Mouse (Mus musculus) layer of hippocampus, postnatal 25 days (tissue): Measurements from ENCODE around the gene Lin28b. TPM values are rescaled to one million over a fixed set of nuclear protein-coding genes. Genes with fewer than 3 reads are reported as not detected.
A peak's percentile ranks its signal among the peaks of the same experiment; 100 is the strongest.
"Not testable (repeated sequence)": the region's sequence is repeated elsewhere in the genome, so short reads cannot be mapped to it uniquely, and the experiment has no call there.

Source experiments
- DNase-seq, 2 experiments: peaks; one replicate each; pipeline ENCODE4 v3.0.0; 2022; ENCODE audit warnings: mixed read lengths in 2 of 2, low spot score in 1 of 2; ENCODE audit errors: extremely low spot score in 1 of 2
- total RNA-seq, 2 experiments: library from RNA; stranded (reverse); gene quantifications; 2 replicates each; pipeline ENCODE4 v1.2.3; 2021

Gene Lin28b
- total RNA-seq, 2 experiments from 2014 or later: 0.71 to 0.89 TPM

DNA sequence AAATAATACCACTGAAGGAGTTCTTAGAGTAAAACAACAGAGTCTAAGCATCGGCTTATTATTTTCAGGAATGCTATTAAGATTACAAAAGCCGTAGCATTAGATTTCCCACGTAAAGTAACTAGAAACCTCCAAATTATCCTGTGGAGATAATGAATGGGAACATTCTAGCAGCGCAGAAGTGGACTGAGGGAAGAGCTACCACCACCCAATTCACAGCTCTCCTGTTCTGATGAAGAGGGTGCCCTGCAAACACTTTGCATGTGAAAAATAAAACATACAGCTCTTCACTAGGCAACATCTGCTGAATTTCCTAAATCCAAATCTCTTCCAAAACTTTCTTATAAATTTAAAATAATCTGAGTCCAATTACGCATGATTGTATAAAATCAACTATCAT, 74.1 kb downstream of the Lin28b start:
- DNase-seq: no peak

DNA sequence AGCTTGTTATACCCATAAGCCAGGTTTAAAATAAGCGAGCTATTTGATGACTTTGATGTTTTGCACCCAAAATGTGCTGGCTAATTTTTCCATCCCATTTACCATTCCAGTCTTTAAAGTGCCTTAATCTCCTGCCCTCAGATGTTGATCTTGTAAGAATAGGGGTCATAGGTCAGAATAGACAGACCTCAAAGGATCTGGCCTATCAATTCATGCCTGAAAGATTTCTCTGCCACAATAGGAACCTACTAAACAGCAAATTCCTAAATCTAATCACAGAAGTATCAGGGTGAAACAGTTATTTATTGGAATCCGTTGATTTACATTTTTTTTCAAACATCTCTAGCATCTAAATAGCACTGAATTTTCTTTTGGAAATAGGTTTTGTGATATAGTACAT, 74.5 kb downstream of the Lin28b start:
- DNase-seq: no peak

DNA sequence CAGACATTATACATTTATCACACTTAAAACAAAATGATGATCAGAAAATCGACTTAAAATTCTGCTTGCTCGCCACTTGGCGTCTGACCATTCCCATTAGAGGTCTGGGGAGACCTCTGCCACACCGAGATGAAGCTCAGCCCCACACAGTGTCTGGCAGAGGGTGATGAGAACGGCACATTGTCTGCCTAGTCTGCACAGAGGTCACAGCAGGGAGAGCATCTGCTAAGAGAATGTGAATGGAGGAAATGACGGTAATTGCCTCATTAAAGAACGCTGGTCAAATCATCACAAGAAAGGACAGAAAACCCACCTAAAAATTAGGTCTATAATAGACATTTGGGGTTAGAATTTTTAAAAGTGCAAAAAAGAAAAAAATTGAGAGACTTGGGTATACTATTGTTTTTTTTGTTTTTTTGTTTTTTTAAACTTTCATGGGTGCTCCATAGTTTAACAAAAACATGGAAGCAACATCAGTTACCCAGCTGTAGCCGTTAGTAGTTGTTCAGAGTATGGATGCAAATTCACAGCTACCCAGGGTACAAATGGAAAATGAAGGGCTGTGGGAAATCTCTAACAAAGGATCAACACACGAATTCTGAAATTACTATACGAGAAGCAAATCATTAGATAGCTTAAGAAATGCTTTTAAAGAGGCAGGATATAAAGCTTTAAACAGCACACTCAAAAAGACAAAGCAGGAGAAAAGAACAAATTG, 75.4 kb downstream of the Lin28b start:
- DNase-seq: no peak

DNA sequence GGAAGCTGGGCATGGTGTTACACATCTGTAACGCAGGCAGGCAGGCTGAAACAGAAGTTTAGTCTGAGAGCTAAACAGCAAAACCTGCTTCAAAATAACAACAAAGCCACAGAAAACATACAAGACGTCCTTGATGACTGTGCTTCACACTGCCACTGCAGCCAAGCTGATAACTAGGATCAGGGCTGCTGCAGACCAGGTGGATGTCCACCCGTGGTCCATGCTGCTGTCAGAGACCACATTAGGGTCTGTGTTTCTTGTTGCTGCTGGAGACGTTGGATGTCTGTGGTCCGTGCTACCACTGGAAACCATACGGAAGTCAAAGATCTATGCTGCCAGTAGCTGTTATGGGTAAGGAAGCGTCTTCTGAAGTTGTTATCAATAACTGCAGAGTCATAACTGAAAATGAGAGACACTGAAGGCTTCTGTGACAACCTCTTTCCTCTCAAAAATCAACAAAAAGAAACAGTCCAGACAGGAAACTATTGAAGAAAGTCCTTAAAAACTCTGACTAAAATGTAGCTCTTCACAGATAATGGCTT, 86.4 kb downstream of the Lin28b start:
- DNase-seq: no peak

DNA sequence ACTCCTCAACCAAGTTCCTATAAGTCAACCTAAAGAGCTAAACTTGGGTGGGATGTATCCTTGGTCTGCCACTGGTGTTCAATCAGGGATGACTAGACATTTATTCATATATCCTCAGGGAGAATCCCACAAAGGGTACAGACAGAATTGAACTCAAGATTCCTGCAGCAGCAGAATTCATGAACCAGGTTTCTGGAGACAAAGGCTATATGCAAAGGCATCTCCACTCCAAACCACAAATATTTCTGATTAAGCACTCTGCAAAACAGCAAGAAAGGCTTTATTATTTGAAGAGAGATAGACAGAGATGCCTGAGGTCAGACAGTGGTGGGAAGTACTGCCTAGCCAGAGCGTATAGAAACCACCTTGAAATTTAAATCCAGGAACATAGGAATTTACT, 88.0 kb downstream of the Lin28b start:
- DNase-seq: no peak

DNA sequence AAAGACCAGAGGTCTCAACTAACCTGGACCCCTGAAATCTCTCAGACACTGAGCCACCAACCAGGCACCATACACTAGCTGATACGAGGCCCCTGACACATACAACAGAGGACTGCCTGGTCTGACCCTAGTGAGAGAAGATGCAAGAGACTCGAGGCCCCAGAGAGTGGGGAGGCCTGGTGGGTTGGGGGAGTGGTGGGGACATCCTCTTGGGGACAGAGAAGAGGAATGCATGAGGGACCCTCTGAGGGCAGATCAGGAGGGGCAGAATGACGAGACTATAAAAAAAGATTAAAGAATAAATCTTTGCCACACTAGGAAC, 103.6 kb downstream of the Lin28b start:
- no peak for DNase-seq

DNA sequence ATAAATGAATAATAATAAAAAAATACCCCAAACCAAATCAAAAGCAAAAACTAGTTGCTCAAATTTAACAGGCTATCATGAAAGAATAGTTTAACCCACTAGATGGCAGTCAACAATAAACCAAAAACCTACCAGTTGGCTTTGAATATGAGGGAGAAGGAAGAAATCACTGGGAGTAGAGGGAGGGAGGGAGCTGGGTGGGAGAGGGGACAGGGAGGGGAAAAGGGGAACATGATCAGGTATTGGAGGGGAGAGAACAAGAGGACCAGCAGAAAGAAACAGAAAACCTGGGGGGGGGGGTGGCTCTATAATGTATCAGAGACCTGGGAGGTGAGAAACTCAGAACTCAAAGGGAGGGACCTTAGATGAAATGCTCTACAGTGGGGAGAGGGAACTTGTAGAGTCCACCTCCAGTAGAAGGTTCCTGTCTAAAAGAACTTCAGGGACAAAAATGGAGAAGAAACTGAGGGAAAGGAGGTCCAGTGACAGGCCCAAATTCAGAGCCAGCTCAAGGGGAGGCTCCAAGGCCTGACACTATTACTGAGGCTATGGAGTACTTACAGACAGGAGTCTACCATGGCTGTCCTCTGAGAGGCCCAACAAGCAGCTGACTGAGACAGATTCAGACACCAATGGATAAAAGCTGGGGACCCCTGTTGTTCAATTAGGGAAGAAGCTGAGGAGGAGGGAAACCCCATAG, 104.1 kb downstream of the Lin28b start:
- no peak for DNase-seq

DNA sequence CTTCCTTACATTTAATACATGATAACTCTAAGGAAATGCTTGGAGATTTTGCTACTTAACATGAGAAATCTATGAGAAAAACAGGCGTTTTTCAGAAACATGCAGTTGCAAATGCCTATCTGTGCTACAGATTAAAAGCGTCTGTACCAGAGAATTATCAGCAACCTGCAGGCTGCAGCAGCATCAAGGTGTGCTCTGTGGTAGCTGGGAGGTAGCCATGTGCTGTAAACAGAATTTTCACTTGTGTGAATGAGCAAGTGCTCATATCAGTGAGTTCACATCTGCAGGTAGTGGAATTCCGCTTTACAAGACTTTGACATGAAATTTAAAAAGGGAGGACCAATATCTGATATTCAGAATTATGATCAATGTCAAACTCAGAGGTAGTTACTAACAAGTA, 107.9 kb downstream of the Lin28b start:
- DNase-seq: no peak

DNA sequence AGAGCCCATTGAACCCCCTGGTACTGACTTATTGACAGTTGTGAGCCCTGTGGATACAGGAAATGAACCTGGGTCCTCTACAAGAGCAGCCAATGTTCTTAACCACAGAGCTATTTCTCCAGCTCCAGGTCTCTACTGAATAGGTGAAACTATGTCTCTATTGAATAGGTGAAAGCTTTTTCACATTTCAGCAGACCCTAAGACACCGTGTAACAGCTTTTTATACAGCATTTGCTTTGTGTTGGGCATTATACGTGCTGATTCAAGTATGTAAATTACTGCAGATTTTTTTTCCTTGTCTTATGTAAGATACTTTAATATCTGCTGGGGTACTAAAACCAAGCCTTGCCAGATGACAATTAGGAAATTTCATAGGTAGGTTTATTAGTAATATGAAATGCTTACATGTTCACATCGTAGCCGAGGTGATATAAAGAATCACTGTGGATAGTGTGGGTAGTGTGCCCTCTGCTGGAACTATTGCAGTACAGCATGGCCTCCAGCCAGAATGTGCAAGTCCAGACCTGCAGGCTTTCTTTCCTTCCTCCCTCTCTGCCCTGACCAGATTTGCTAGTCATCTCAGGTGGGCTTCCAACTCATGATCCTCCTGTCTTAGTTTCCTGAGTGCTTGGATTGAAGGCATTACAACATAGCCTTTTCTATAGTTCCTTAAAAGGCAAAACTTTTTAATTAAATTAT, 113.1 kb downstream of the Lin28b start:
- DNase-seq: peak; percentile 36 to 63

DNA sequence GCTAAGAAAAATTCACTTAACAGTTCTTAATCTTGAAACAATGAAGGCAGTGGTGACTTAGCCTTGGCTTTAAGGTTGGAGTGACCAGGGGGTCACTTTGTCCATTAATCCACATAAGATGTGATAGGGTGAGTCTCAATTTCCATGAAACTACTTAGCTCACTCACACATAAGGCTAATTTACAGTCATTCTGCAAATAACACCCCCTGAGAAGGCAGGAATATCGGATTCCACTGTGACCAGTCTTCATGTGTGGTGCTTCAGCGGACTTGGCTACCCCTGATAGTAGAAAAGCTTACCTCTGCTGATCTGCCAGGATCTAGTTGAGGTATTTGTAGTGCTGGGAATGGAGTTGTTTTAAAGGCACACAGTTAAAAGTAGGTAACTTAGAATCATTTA, 115.7 kb downstream of the Lin28b start:
- DNase-seq: no peak

DNA sequence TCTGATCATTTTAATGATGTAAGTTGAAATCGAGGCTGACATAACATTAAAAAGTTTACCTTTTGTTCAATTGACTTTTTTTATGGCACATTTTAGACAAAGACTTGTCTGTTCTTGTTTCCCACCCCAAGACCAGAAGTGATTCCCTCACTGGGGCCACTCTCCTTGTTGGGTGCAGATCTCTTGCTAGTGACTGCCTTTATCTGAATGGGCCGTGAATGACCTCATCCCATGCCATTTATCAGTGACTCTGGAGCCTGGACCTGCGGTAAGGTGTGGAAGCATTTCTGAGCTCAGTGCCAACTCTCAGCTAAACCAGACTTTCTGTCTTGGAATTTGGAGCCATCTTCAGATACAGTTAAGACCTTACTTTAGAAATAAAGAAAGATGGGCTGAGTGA, 116.6 kb downstream of the Lin28b start:
- DNase-seq: no peak

DNA sequence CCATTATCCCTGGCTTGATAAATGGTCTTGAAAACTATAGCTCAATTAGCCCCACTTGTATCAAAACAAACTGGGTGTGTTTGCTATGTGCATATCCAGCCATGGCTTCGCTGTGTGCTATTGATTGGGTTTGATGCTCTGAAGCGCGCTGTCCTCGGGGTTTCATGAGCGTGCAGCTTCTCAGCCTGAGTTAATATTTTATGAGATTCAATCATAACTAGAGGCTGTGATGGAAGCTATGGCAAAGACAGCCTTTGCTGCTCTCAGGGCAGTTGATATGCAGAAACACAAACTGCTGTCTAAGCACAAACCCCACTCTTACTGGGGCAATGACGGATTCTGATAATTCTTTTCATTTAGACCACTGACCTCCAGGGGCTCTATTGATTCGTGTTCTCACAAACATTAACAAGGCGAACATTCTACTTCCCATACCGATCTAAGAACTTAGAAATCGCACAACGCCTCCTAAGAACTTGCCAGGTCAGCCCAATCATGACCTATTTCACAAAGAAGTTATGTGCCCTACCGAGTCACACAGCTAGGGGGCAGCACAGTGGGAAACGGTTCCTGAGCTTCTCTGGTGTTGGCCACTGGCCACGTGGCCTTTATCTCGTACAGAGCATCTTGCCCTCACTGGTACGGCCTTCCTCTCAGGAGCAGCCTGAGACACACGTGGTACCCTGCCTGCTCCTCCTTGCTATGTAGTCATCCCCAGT, 119.0 kb downstream of the Lin28b start:
- DNase-seq: no peak

DNA sequence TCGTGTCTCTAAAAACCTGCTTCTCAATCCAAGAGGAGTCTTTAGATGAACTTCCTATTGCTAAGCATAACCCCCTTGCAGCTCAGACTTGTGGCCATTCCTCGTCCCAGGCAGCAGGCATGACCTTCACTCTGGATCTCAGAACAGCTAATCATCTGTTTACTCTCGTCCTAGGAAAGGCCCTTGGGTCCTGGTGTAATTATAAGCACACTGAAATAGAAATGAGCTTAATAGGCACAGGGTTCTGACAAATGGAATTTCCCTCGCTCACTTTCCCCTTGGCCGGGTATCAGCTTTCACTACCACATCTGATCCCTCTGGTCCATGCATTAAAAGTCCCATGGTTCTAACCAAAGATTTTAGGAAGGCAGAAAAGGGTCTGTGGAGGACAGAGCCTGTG, 122.8 kb downstream of the Lin28b start:
- DNase-seq: no peak

DNA sequence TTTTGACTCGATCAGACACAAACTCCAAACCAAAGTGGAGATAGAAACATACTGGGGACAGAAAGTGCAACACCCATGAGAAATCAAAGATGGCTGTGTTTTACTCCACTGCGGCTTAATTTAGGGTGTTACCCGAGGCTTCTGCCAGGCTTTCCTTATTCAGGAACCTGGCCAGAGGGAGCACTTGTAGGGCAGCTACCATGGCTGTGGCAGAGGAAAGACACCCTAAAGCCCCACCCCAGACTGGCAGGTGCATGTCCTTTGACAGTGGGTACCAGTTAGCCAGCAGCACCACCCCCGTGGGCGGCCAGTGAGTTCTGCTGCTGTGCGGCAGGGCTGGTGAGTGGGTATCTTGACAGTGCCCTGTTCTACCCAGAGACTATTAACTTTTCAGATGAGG, 130.1 kb downstream of the Lin28b start:
- no peak for DNase-seq

DNA sequence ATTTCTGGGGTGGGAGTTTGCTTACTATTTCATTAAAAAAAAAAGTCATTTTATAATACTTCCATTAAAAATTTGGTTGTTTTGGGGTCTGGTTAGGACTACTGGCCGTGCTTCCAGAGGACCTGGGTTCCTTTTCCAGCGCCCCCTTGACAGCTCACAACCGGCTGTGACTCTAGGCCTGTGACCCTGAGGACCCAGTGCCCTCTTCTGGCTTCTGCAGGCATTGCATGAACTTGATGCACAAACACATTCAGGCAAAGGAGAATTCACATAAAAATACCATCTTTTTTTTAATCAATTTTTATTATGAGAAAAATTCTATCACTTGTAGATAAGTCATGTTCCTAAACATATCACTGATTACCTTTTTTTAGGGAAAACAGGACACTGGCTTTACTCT, 138.1 kb downstream of the Lin28b start:
- not testable (repeated sequence) for DNase-seq

DNA sequence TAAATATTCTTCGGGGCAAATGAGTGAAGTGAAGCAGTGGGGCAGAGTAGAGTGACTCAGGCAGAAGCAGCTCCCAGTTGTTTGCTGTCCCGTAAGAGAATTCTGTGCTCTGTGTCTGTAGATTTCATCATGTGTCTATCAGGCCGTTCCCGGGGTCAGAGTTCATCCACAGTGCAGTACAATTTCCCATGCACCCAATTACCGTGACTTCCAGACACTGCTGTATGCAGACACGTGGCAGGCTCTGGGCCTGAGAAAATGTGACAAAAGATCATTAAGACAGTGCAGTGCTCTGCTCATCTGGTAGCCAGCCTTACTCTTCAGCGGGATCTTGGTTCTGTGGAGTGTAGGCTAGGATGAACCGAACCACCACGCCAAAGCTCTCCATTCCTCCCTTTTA, 141.0 kb downstream of the Lin28b start:
- no peak for DNase-seq

DNA sequence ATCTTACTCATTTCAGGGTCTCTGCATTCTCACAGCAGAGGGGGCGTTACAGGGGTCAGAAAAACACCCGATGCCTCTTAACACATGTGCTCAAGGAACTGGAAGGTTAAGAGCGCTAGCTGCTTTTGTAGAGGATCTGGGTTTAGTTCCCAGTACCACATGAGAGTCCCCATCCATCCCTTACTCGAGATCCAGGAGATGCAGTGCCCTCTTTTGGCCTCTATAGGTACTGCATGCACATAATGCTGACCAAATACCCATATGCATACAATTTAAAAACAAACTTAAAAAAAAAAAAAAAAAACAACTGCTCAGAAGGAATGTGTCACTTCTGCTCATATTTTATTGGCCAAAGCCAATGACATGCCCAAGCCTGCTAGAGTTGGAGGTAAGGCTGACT, 141.8 kb downstream of the Lin28b start:
- no peak for DNase-seq

DNA sequence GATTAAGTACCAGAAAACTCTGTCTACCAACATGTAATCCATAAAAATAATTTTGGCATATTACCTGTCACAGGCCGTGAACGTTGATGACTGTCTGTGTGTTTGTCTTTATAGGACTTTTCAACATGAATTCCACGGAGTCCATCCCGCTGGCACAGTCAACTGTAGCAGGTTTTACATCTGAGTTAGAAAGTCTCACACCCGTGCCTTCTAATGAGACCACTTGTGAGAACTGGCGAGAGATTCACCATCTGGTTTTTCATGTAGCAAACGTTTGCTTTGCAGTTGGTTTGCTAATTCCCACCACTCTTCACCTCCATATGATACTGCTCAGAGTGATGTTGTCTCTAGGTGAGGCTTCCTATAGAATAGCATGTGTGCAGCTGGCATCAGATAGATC, 147.1 kb downstream of the Lin28b start:
- no peak for DNase-seq

DNA sequence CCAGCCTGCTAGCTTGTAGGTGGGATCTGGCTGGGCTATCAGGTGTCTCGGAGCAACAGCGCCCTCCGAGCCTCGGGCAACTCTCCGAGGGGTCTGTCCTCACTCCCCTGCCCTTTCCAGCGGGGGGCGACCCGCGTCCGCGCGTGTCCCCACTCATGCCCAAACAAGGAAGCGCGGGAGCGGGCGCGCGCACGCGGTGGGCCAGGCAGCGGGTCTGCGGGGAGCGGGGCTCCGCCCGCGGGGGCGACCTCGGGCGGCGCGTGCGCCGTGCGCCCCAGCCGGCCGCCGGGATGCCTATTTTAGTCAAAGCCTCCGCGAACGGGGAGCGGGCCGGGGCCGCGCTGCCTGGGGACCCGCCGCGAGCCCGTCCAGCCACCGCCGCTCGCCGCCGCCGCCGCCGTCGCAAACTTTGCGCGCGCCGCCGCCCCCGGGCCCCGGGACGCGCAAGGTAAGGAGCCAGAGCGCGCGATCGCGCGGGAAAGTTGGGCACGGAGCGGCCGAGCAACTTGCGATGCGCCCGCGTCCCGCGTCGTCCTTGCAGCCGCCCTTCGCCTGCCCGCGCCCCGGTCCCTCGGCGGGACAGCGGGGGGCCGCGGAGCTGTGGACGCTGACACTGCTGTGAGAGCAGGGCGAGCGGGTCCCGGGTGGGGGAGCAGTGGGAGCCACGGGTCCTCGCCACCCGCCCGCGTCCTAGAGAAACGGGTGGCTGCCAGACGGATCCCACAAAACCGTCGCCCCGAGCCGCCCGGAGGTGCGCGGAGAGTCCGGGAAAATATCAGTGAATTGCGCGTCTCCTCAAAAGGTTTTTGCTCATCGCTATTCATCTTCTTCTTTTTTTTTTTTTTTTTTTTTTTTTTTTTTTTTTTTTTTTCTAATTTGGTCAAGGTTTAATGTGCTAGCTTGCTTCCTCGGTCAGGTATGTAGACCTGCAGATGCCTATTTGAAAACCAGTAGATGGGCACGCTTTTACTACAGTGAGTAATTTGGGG, 150.5 kb downstream of the Lin28b start, which contains the start of gene Bves:
Gene Bves, plus strand, starts transcription at position 339 of the 989 bp plus-strand sequence.
- peak; percentile 31 to 35 for DNase-seq

DNA sequence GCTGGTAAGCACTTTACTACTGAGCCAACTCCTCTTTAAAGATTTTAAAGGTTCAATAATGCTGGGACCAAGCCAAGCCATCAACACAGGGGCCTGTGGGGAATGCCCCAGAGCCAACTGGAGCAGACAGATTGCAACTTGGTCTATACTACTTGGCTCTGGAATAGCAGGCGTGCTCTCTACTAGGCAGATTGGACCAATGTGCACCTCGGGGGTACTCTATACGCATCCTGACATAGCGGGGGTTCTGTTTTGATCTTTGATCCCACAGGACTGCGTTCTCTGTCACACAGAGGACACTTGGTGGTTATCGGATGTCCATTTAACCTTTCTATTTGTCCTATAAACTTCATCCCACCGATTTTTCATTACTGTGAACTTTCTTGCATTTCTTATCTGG, 151.3 kb downstream of the Lin28b start:
- DNase-seq: no peak
